Mouse (Mus musculus) ES-E14 (cell line): ENCODE results near the gene Atxn1l.

Experiments
- CHD2 ChIP-seq: IDR thresholded peaks from 2 replicates; pipeline ENCODE4 v1.6.1; 2014; ENCODE audit warnings: mild to moderate bottlenecking, low read depth, low read length, inconsistent platforms
- HCFC1 ChIP-seq: IDR thresholded peaks from 2 replicates; pipeline ENCODE4 v1.6.1; 2012; ENCODE audit warnings: low read length, inconsistent platforms, borderline replicate concordance; ENCODE audit not compliant: insufficient read depth
- MAFK ChIP-seq: IDR thresholded peaks from 2 replicates; pipeline ENCODE4 v1.6.1; 2014; ENCODE audit warnings: mild to moderate bottlenecking, low read depth, low read length, inconsistent platforms; ENCODE audit not compliant: insufficient read depth
- ZC3H11A ChIP-seq: IDR thresholded peaks from 2 replicates; pipeline ENCODE4 v1.6.1; 2012; ENCODE audit warnings: low read depth, mild to moderate bottlenecking, inconsistent platforms, low read length, borderline replicate concordance
- ZNF384 ChIP-seq: IDR thresholded peaks from 2 replicates; pipeline ENCODE4 v1.6.1; 2012; ENCODE audit warnings: low read depth, low read length, inconsistent platforms

DNA sequence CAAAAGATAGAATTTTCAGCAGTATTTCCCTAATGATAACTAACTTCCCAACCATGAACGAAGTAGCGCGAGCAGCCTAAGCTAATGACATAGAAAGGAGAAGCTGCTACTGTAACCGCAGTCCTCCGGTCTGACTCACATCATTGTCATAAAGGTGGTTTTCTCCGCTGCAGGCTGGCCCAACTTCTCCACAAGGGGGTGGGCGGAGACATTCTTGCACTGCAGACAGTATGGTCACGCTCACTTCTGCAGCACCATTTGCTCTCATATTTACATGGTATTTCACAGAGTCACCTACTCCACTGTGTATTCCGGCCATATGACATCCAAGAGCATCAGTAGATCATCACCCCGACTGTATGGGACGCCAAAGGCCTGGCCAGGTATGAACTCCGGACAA lies 13.2 kb upstream of the Atxn1l start:
- TF ChIP-seq MAFK (no peak), CHD2 (no peak), ZNF384 (no peak), HCFC1 (no peak), ZC3H11A (no peak)
